Mouse (Mus musculus): Measurements from ENCODE around the gene Iqgap2. TPM values are rescaled to one million over a fixed set of nuclear protein-coding genes. Genes with fewer than 3 reads are reported as not detected.
A peak's percentile ranks its signal among the peaks of the same experiment; 100 is the strongest.

The Iqgap2 gene
- total and polyA plus RNA-seq, 3 experiments, result 0.27 to 0.32 TPM; not detected in 1

DNA sequence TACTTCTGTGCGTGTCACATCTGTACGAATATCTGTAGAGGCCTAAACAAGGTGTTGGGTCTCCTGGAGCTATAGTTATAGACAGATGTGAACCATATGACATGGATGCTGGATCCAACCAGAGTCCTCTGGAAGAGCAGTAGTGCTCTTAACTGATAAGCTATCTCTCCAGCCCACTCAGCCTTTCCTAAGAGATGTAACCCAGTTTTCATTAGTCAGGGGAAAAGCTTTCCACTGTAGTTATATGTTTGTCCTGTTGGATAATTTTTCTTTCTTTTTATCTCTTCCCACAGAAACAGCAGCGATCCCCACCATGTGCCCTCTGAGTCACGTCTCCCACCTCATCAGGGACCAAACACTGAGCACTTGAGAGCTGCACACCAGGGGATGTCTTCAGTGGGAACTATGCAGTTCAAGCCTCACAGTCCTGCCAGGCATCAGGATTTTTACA lies 212.2 kb downstream of the Iqgap2 start (continued):
- no peak for TF ChIP-seq MXI1 (IDR thresholded peaks at IDR 0.05; ENCODE audit: low read depth, low read length)
- TF ChIP-seq POLR2A (IDR thresholded peaks at IDR 0.05; ENCODE audit: control insufficient read depth in 1 of 2, insufficient read depth in 1 of 2, low read depth in 1 of 2, low read length in 2 of 2, poor library complexity in 1 of 2), result no peak
- TF ChIP-seq TAL1 (IDR thresholded peaks at IDR 0.05; ENCODE audit: low read length), result peak; percentile 73
- no peak for TF ChIP-seq USF1 (IDR thresholded peaks at IDR 0.05; ENCODE audit: low read depth, low read length)
- peak; percentile 26 to 56; a peak in 1 of 4 replicates for TF ChIP-seq EP300 (IDR thresholded peaks at IDR 0.05; ENCODE audit: low read depth in 1 of 2, low read length in 2 of 2)
- no peak for TF ChIP-seq MEF2A (IDR thresholded peaks at IDR 0.05; ENCODE audit: extremely low read depth, insufficient replicate concordance, low read depth, low read length, poor library complexity, severe bottlenecking)
- no peak for TF ChIP-seq NRF1 (IDR thresholded peaks at IDR 0.05; ENCODE audit: insufficient read depth, low read depth, low read length, poor library complexity, severe bottlenecking)
- no peak for TF ChIP-seq HCFC1 (IDR thresholded peaks at IDR 0.05; ENCODE audit: low read depth, low read length)

GRCm38 (mm10) chr13:95679078-95679477 lies 212.6 kb downstream of the Iqgap2 start:
- Histone ChIP-seq H3K27me3 (ENCODE audit: control insufficient read depth in 1 of 2, insufficient read depth in 2 of 2, low read length in 2 of 2) (no peaks in the 10 kb centered on the region), H3K27ac (ENCODE audit: control insufficient read depth, low read depth, low read length) (peak overlapping the region; percentile 61), H3K9ac (ENCODE audit: control insufficient read depth, low read depth, low read length, poor library complexity, severe bottlenecking) (no peak overlapping the region), H3K79me2 (ENCODE audit: control insufficient read depth, insufficient read depth, low read length, poor library complexity) (no peaks in the 10 kb centered on the region), H3K4me1 (ENCODE audit: control insufficient read depth in 1 of 2, insufficient read depth in 2 of 2, low read length in 2 of 2) (peaks cover 5 to 17% of the 10 kb centered on the region in 2 experiments; a peak in 2 of 4 replicates), H3K9me3 (replicated peaks; ENCODE audit: insufficient read depth, low read length) (no peaks in the 10 kb centered on the region), H3K36me3 (ENCODE audit: control insufficient read depth in 1 of 2, insufficient read depth in 2 of 2, low read length in 2 of 2) (peaks cover 0 to 18% of the 10 kb centered on the region in 2 experiments; a peak in 2 of 4 replicates), H3K4me3 (ENCODE audit: control insufficient read depth in 1 of 2, insufficient read depth in 1 of 2, low read depth in 2 of 2, low read length in 2 of 2) (no peak overlapping the region)
- TF ChIP-seq ETS1 (IDR thresholded peaks at IDR 0.05; ENCODE audit: low read depth, low read length) (peak; percentile 78), MEF2A (IDR thresholded peaks at IDR 0.05; ENCODE audit: extremely low read depth, insufficient replicate concordance, low read depth, low read length, poor library complexity, severe bottlenecking) (no peak), JUND (IDR thresholded peaks at IDR 0.05; ENCODE audit: low read depth, low read length) (no peak), RCOR1 (IDR thresholded peaks at IDR 0.05; ENCODE audit: low read depth, low read length) (peak; percentile 61; the same call in 1 of the 2 replicates), GABPA (IDR thresholded peaks at IDR 0.05; ENCODE audit: low read depth, low read length) (no peak), GATA1 (IDR thresholded peaks at IDR 0.05; ENCODE audit: low read depth, low read length) (peak; percentile 84), POLR2AphosphoS5 (IDR thresholded peaks at IDR 0.05; ENCODE audit: borderline replicate concordance, low read depth, low read length) (no peak), SMC3 (IDR thresholded peaks at IDR 0.05; ENCODE audit: low read depth, low read length) (no peak), ZC3H11A (IDR thresholded peaks at IDR 0.05; ENCODE audit: low read depth, low read length) (no peak), USF1 (IDR thresholded peaks at IDR 0.05; ENCODE audit: low read depth, low read length) (no peak), BHLHE40 (IDR thresholded peaks at IDR 0.05; ENCODE audit: borderline replicate concordance, low read depth, low read length) (no peak), MYB (IDR thresholded peaks at IDR 0.05; ENCODE audit: low read depth, low read length) (no peak), TCF12 (IDR thresholded peaks at IDR 0.05; ENCODE audit: low read depth, low read length) (peak; percentile 88), E2F4 (IDR thresholded peaks at IDR 0.05; ENCODE audit: borderline replicate concordance, low read depth, low read length) (no peak), ZNF384 (IDR thresholded peaks at IDR 0.05; ENCODE audit: low read depth, low read length) (no peak), EP300 (IDR thresholded peaks at IDR 0.05; ENCODE audit: low read depth in 1 of 2, low read length in 2 of 2) (peak; percentile 60 to 81; a peak in 3 of 4 replicates), ZMIZ1 (IDR thresholded peaks at IDR 0.05; ENCODE audit: low read depth, low read length) (no peak), TAL1 (IDR thresholded peaks at IDR 0.05; ENCODE audit: low read length) (peak; percentile 50), KAT2A (conservative IDR thresholded peaks at IDR 0.05; ENCODE audit: low read depth, low read length) (no peak), HCFC1 (IDR thresholded peaks at IDR 0.05; ENCODE audit: low read depth, low read length) (no peak), CHD1 (IDR thresholded peaks at IDR 0.05; ENCODE audit: low read depth, low read length) (no peak), NELFE (IDR thresholded peaks at IDR 0.05; ENCODE audit: low read depth, low read length) (no peak), MAZ (IDR thresholded peaks at IDR 0.05; ENCODE audit: low read depth, low read length) (no peak), CHD2 (IDR thresholded peaks at IDR 0.05; ENCODE audit: low read length) (no peak), POLR2AphosphoS2 (IDR thresholded peaks at IDR 0.05; ENCODE audit: low read length) (no peak), MYC (IDR thresholded peaks at IDR 0.05; ENCODE audit: low read depth, low read length) (no peak), ZKSCAN1 (IDR thresholded peaks at IDR 0.05; ENCODE audit: low read depth, low read length) (no peak), POLR2A (IDR thresholded peaks at IDR 0.05; ENCODE audit: control insufficient read depth in 1 of 2, insufficient read depth in 1 of 2, low read depth in 1 of 2, low read length in 2 of 2, poor library complexity in 1 of 2) (no peak), MAX (IDR thresholded peaks at IDR 0.05; ENCODE audit: low read length) (no peak), SIN3A (IDR thresholded peaks at IDR 0.05; ENCODE audit: low read length) (no peak), RAD21 (IDR thresholded peaks at IDR 0.05; ENCODE audit: low read depth, low read length) (no peak)
- DNase-seq (ENCODE audit: low read depth, low spot score), result peak; percentile 52
